Mouse (Mus musculus) natural killer cell, adult 2 months (primary cell): ENCODE measurements around the gene Kremen2.

Source experiments
- DNase-seq, 2 experiments: peaks; one replicate each; pipeline ENCODE4 v3.0.0; 2022; ENCODE audit warnings: low spot score in 2 of 2

Kremen2 gene

GRCm38 (mm10) chr17:23760231-23760630, 14.6 kb upstream of the Kremen2 start:
- no peak for DNase-seq

GRCm38 (mm10) chr17:23758801-23759200, 13.2 kb upstream of the Kremen2 start:
- no peak for DNase-seq

DNA sequence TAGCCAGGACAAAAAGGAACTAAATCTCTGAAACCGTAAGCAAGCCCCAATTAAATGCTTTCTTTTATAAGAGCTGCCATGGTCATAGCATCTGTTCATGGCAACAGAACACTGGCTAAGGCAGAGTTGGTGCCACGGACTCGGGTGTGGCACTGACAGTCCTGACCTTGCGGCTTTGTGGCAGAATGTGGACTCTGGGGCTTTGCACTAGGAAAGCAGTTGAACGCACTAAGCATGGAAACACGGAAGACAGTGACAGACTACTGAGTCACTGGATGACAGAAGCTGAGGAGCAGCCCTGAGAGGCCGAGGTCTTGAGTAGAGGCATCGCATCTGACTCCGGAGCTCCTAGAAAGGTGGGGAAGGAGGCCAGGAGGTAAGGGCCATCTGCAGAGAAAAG, 11.9 kb upstream of the Kremen2 start:
- no peak for DNase-seq

DNA sequence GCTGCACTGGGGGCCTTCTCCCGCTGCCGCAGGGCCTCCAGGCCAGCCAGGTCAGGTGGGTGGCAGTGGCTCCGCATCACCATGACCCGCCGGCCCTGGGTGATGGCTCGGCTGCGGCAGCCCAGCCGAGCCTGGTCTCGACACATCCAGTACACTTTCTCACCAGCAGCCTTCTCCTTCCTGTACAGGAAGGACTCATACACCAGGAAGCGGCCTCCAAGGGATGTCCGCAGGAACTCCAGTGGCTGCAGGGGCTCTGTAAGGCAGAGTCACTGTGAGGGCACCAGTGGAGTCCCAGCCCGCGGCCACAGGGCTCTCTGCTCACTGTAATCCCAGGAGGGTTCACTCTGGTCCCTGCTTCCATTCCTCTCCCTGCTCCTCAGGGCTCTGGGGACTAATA, 10.1 kb upstream of the Kremen2 start:
- no peak for DNase-seq

DNA sequence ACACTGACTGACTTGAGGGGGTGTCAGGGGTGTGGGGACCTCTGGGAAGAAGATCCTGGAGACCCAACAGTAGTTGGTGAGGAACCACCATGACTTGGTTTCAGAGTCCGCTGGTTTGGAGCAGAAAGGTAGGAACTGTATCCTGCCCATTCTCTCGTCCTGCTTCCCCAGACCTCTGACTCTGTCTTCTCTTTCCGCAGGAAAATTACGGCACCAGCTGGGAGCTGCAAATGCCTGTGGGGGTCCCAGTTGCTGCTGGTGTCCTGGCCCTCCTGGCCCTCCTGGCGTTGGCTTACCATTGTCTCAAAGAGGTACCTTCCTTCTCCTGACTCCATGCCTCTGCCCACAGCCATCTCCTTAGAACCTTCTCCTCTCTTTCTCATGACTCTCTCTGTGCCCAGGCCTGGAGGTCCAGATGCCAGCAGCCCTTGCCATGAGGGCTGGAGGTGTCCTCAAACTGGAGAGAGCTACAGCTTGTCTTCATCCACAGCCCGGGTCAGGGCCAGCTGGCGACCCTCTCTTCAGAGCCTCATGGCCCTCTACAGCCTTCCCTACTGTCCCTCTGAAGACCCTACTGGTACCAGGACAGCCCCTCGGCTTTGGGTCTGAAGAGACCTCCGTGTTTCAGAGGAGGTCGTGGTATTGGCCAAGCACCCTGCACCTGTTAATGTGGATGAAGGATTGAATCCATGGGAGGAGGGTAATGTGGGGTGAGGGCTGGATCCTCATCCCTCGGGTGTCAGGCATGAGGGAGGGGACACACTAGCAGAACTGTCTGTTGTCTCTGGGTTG, 4.0 kb upstream of the Kremen2 start:
- no peak for DNase-seq

DNA sequence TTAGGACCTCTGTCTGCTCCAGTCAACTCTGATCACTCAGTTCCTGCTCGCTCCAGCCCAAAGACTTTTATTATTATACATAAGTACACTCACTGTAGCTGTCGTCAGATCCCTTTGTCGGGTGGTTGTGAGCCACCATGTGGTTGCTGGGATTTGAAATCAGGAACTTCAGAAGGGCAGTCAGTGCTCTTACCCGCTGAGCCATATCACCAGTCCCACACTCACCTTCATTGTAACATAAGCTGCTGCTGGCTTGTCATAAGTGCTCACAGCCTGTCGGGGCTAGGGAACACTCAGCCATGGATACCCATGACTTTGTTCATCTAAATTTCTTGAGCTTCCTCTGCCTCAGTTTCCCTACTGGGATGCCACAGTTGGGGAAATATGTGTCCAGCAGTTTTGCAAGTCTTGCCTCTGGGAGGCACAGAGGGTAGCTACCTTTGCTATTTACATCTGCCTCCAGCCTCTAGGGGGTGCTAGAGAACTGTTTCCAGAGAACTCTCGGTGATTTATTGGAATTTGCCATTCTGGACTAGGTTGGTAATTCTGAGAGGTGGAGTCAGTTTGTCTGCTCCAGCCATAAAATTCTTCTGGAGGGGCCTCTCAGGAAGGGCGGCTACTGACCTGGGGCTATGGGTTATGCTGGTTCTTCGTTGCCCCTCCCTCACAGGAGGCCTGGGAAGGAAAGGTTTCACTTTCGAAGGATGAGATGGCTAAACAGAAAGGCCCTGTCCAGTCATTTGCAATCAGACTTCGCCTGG, 3.2 kb upstream of the Kremen2 start:
- peak; percentile 71 to 72 for DNase-seq

- peak; percentile 42 to 77 for DNase-seq
These were observed 2.4 kb upstream of the Kremen2 start for GRCm38 (mm10) chr17:23748026-23748425.

DNA sequence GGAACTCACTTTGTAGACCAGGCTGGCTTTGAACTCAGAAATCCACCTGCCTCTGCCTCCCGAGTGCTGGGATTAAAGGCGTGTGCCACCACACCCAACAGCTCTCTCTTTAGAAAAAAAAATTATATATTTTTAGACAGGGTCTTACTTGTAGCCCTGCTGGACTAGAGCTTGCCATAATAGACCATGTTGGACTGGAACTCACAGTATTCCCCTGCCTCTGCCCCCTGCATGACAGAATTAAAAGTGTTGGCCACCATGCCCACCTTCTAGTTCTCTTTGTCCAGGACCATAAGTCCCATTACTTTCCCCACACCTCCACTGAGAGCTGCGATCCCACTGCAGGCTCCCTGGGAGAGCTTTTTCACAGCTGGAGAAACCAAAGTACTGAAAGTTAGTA, 1.8 kb upstream of the Kremen2 start:
- DNase-seq: no peak

- DNase-seq: no peak
These were observed 1.1 kb upstream of the Kremen2 start for GRCm38 (mm10) chr17:23746767-23747166.

DNA sequence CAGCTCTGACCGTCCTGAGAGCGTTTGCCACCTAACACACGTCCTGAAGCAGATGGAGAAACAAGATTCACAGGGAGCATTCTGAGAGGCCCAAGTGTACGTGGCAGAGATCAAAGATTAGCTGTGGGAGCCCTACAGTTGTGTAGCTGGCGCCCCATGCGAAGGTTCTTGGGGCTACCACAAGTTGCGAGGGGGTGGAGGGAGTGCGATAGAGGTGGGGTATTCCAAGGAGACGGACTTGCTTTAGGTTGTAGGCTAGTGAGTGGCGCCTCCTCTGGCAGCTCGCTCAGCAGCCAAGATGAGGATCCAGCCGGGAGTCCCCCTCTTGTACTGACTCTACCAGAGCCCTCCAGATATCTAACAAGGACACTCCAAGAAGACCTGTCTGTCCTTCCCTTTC, 678 bp upstream of the Kremen2 start:
- DNase-seq: no peak

- no peak for DNase-seq
These were observed 982 bp downstream of the Kremen2 start for GRCm38 (mm10) chr17:23744651-23745050.

DNA sequence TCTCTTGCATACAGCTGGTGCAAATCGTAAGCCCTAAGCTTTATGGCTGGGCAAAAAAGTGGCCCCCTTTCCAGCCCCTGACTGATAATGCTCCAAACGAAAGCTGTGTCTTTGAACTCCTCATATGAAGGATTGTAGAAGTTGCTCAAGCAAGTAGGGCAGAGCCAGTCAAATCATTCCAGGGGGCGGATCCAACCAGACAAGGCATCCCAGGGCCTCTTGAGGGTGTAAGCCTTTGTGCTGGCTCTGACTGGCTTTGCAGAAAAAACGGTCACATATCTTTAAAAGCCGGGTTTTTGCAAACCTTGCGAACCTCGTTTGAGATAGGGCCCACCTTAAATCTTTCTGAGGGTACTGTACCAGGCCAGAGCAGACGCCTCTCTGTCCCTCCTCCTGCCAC, 1.6 kb downstream of the Kremen2 start:
- DNase-seq: no peak

GRCm38 (mm10) chr17:23742941-23743340, 2.7 kb downstream of the Kremen2 start:
- no peak for DNase-seq

- DNase-seq: peak; percentile 49 to 58
These were observed 3.3 kb downstream of the Kremen2 start for GRCm38 (mm10) chr17:23742210-23742793.

- DNase-seq: no peak
These were observed 4.0 kb downstream of the Kremen2 start for GRCm38 (mm10) chr17:23741359-23742209.

- DNase-seq: no peak
These were observed 5.0 kb downstream of the Kremen2 start, which contains the start of gene Paqr4 for GRCm38 (mm10) chr17:23740598-23741021. Gene Paqr4 (minus strand): TSS chr17:23740867.

- peak; percentile 76 to 78 for DNase-seq
These were observed 5.5 kb downstream of the Kremen2 start for GRCm38 (mm10) chr17:23740136-23740584.

- no peak for DNase-seq
These were observed 6.2 kb downstream of the Kremen2 start for GRCm38 (mm10) chr17:23739202-23740135.

DNA sequence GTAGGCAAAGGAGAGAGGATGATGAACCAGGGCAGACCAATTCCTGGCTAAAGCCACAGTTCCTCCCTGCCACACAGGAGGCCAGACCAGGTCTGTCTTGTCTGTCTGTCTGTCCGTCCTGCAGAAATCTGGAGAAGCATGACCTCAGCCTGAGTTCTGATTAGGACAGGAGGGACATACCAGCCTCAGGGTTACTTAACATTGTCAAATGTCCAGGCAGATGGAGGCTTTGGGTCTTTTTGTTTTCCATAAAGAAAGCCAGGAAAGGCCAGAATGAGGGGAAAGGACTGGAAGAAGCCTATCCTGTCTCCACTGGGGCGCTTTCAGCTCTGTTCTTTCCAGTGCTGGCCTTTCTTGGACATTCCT, 6.8 kb downstream of the Kremen2 start:
- no peak for DNase-seq
